Mouse (Mus musculus): ENCODE data around the gene Slc39a12.

Gene Slc39a12

DNA sequence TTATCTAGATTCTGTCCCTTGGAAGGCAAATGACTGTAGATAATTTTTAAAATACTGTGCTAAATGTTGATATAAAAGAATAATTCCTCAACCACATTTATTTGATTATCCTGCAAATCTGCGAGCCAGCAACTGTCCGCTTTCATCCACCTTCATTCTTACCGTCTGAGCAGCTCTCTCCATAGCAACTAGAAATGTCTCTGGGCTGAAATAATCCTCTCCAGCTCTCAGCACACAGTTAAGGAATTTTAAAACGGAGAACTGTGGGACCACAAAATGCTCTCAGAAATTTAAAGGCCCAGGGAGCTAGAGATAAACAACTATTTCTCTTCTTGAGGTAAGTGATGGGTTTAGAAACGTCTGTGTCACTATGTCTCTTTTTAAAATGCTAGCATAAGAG, at the start of gene Slc39a12:
Gene Slc39a12 (plus strand): TSS at position 155 of the 400 bp plus-strand sequence.
- no peak for DNase-seq (ENCODE audit: low spot score)

DNA sequence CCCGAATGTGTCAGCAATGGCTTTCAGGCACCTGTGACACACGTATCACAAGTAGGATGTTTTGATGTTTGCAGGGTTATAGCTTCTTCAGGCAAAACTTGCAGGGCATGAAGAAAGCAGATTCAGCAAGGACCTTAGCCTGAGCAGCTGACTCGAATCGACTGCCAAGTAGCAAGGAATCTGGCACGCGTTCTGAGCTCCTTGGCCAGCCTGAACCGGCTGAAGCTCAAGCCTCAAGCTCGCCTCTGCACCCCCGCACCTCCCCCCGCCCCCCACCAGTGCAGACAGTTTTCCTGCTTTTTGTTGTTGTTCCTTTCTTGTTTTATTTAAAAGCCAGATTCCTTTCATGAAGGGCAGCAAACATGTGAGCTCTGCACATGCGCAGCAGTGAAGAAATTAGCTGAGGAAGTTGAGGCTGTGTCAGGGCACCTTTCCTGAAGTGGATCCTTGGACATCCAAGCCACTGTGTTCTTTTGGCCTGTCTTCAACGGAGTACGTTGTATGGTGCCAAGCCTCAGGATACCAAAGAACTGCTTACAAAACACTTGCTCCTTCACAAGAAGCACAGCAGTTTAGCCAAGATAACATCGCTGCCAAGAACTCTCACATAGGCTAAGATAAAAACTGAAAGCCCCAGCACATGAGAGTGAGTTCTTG, 46.3 kb upstream of the Slc39a12 start:
- DNase-seq (ENCODE audit: low spot score) = peak; percentile 73

GRCm38 (mm10) chr2:14342309-14342839, 45.7 kb upstream of the Slc39a12 start:
- peak; percentile 22 for DNase-seq (ENCODE audit: low spot score)

DNA sequence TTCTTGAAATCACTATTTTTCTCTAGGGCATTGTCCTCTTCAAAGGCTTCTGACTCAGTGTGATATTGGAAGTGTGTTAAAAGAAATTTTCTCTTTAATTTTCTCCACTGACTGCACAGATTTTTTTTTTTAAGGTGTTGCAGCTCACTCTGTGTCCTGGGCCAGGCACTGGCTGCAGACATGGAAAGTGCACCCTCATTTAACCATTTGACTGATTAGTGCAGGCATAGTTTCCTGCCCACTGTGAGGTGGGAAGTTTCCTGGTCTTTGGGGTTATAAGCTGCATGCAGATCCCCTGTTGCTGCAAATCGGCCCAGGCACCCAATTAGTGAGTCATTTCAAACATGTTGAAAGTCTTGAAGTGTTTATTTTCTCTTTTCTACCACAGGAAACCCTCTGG, 740 bp downstream of the Slc39a12 start:
- DNase-seq (ENCODE audit: low spot score) = no peak

GRCm38 (mm10) chr2:14390900-14391299, 2.8 kb downstream of the Slc39a12 start:
- DNase-seq (ENCODE audit: low spot score) = no peak

DNA sequence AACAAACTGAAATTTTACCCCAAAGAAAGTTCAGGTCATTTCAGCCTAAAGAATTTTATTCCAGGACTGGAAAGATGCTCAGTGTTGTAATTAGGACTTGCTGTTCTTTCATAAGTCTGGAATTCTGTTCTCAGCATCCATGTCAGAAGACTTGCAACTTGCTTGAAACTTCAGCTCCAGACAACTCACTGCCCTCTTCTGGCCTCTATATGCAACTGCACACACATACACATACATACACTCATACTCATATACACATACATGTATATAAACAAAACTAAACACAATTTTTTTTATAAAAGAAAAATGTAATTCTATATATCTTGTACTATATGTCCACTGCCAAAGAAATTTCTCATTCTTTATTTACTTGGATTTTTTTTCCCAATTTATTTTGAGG, 14.9 kb downstream of the Slc39a12 start:
- DNase-seq (ENCODE audit: low spot score) = no peak

- no peak for DNase-seq (ENCODE audit: low spot score)
Observed at GRCm38 (mm10) chr2:14428987-14429386, 40.9 kb downstream of the Slc39a12 start.

DNA sequence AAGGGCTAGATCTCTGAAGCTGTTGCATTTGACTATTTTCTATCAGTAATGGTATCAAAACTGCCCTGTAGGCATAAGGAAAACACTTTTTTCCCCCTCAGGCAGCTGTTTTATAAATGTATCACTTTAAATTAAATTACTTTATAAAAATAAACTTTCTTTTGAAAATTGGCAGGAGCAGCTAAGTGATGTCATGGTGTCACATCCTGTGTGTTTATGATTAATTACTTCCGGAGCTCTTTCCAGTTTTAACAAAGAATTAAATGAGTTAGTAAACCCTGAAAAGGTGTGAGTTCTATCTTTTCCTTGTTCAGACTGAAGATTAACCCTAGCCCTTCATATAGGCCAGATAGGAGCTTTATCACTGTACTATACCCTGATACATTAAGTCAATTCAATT, 59.2 kb downstream of the Slc39a12 start:
- DNase-seq (ENCODE audit: low spot score) = no peak

GRCm38 (mm10) chr2:14450866-14451265, 62.8 kb downstream of the Slc39a12 start:
- no peak for DNase-seq (ENCODE audit: low spot score)

- no peak for DNase-seq (ENCODE audit: low spot score)
Observed at GRCm38 (mm10) chr2:14454946-14455631, 67.0 kb downstream of the Slc39a12 start.

- no peak for DNase-seq (ENCODE audit: low spot score)
Observed at GRCm38 (mm10) chr2:14464438-14464837, 76.3 kb downstream of the Slc39a12 start.

DNA sequence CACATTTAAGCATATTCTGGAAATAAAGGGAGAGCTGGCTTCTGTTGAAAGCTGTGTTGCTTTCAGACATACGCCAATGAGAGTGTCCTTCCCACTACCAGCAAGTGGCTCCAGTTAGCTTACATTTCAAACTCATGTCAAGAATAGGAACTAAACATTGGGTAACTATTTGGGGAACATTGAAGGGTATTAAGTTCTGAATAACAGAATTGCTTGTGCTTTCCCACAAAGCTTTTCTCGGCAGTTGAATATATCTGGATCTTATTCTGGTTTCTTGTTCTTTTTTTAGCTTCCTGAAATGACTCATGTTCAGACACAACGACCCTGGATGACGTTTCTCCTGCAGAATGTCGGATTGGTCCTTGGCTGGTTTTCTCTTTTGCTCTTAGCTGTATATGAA, 106.0 kb downstream of the Slc39a12 start:
- no peak for DNase-seq (ENCODE audit: low spot score)

GRCm38 (mm10) chr2:14496150-14496549, 108.0 kb downstream of the Slc39a12 start:
- no peak for DNase-seq (ENCODE audit: low spot score)

DNA sequence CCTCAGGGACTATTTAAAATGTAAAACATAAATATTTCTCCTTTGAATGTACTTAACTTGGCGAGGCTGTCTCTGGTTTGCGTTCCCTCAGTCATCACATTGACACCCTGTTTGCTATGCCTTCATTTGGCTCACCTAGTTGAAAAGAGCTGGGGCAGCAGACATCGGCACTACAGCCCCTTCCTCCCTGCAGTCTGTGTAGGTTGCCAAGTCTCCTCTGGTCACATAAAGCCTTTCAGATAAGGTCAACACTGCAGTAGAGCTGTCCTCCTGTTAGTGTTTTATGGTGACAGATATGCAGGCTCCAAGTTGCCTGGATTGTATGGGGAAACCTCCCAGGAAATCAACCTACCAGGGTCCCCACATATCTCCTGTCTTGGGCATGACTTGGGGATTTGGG, 114.4 kb downstream of the Slc39a12 start:
- no peak for DNase-seq (ENCODE audit: low spot score)

- no peak for DNase-seq (ENCODE audit: low spot score)
Observed at GRCm38 (mm10) chr2:14518237-14518636, 130.1 kb downstream of the Slc39a12 start.

- no peak for DNase-seq (ENCODE audit: low spot score)
Observed at GRCm38 (mm10) chr2:14534325-14535077, 146.4 kb downstream of the Slc39a12 start.

DNA sequence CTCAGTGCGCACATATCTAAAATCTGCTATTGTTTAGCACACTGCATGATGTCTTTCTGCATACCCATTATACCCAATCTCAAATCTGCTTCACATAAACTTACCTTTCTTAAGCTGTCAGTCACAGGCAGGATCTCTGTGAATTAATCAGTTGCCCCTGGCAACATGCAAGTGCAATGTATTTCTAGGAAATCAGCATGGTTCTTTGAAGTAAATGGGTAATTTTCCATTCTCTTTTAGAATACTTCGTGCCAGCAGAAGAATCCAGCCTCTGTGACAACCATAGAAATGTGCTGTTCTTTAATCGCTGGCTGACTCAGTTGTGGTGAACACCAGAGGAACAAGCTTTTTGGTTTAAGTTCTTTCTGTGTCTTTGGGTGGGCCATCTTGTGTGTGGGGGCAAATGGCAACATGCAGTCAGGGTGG, 147.1 kb downstream of the Slc39a12 start:
- no peak for DNase-seq (ENCODE audit: low spot score)

DNA sequence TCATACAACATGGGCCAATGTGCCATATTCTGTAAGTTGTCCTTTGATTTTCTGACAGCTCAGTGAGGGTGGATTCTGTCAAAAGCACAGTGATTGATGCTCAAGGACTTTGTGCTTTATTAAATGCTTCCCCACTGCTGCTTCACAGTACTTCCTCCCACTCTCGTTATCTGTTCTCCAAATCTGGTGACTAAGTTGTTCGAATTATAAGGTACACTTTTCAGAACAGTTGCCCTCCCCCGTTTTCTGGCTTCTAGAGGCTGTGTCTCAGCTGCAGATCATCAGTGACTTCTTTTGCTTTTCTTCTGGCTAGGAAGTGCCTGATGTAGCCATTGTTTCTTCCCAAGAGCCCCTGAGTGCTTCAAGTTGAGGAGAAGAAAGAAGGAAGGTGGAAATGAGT, 149.7 kb downstream of the Slc39a12 start:
- DNase-seq (ENCODE audit: low spot score) = no peak

- peak; percentile 64 for DNase-seq (ENCODE audit: low spot score)
Observed at GRCm38 (mm10) chr2:14543355-14543754, 155.2 kb downstream of the Slc39a12 start.

DNA sequence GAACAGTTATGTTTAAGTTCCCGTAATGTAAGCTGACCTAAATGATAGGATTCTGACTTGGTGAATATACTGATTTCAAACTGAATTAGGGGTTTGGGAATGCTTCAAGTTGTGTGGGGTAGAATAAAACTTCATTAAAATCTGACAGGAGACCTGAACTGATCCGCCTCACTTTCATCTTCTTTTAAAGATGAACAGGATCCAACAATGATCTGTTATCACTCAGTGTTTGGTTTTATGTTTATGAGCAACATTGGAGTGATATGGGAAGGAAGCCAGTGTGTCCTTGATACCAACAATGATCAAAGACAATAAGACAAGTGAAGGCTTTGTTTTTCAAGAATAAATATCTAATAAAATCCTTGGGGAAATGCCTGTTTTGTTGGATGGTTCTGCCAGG, 155.7 kb downstream of the Slc39a12 start:
- no peak for DNase-seq (ENCODE audit: low spot score)

Measured in ovary, postnatal 36 days (tissue).